Mouse (Mus musculus): ENCODE results near the gene Gm20388. TPM values are rescaled to one million over a fixed set of nuclear protein-coding genes. Genes with fewer than 3 reads are reported as not detected.
"Not testable (repeated sequence)": the region's sequence is repeated elsewhere in the genome, so short reads cannot be mapped to it uniquely, and the experiment has no call there.

The Gm20388 gene
- total RNA-seq, 2 experiments from 2014 or later: 18.6 TPM; not detected in 1

DNA sequence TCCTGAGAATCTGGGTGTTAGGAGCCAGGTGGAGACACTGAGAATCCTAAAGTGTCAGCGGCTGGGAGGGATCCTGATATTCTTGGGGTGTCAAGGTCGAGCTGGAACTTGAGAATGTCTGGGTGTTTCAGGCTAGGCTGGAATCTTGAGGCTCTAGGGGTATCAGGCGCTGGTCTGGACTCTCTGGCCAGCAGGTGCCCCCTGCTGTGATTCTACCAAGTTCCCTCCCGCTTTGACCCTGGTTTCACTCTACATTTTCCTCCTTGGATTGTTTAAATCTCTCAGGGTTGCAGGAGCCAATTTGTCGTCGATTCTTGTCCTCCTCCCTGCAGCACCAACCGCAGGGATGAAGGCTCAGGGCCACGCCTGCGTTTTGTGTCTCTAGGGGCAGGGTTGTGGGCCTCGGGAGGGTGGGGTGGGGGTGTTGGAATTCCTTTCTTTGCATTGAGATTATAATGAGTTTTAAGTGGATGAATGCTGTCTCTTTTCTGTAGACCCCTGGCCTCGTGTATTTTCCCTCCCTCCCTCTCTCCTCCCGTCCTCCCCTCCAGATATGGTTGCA lies 3895.8 kb downstream of the Gm20388 start:
- intact Hi-C loops (cut with DNase I): no loop called here
- no peak for DNase-seq (ENCODE audit: low spot score in 2 of 2)

DNA sequence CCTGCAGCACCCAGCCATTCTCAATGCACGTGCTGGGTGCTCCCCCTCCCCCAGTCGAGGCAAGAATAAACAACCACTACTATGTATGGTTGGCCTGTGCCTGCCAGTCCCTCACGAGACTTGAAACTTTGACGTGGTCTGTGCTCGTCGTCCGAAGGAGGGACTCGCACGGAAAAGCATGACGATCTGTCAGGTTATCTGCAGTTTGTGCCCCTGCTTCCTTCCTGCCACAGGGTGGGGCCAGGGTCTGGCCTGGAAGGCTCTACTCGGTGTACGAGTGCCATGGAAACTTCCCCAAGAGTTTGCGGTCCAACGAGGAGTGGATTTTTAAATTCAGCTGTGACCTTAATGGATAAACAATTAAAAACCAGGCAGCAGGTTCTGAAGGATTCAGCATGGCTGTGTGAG lies 3896.4 kb downstream of the Gm20388 start:
- intact Hi-C loops (cut with DNase I): no loop called here
- no peak for DNase-seq (ENCODE audit: low spot score in 2 of 2)

DNA sequence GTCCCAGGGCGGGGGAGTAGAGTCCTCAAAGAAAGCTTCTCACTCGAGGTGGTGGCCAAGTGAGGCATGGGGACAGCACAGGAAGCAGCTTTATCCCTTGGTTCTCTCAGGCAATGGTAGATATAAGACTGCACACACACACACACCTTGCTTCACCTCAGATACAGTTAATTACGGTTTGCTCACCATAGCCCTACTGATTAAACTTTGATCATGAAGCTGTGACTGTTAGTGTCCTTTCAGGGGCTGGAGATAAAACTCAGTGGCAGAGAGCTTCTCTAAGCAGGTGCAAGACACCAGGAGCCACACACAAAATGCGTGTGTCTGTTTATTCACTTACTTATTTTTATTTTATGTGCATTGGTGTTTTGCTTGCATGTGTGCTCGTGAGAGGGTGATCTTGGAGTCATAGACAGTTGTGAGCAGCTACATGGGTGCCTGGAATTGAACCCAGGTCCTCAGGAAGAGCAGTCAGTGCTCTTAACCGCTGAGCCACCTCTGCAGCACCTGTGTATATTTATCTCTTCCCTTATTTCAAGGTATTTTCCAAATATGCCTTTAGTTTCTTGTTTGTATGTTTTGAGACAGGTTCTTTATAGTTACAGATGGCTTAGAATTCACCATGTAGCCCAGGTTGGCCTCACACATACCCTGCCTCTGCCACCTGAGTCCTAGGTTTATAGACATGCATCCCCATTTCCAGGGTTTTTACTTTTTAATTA lies 3897.4 kb downstream of the Gm20388 start:
- intact Hi-C loops (cut with DNase I): no loop called here
- DNase-seq (ENCODE audit: low spot score in 2 of 2): no peak

- no peak for DNase-seq (ENCODE audit: low spot score in 2 of 2)
- intact Hi-C loops (cut with DNase I): no loop called here
Observed at GRCm38 (mm10) chr8:123808671-123809070, 3898.0 kb downstream of the Gm20388 start.

- intact Hi-C loops (cut with DNase I); DNase-seq (ENCODE audit: low spot score in 2 of 2): not testable (repeated sequence)
Observed at GRCm38 (mm10) chr8:123809342-123809741, 3898.7 kb downstream of the Gm20388 start.

DNA sequence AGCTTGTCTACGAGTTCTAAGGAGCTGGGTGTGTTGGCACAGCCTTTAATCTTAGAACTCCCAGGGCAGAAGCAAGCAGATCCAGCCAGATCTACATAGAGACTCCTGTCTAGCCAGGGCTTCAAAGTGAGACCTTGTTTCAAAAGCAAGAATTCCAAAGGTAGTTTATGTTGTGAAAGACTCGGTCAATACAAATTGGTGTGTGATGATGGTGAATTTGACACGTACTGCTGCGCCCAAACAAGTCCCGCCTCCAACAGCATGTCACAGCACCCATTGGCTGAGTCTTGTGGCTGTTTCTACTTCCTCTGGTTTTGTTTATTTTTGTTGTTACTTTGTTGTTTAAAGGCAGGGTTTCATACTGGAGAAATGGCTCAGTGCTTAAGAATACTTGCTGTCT lies 3901.6 kb downstream of the Gm20388 start:
- intact Hi-C loops (cut with DNase I): no loop called here
- no peak for DNase-seq (ENCODE audit: low spot score in 2 of 2)

DNA sequence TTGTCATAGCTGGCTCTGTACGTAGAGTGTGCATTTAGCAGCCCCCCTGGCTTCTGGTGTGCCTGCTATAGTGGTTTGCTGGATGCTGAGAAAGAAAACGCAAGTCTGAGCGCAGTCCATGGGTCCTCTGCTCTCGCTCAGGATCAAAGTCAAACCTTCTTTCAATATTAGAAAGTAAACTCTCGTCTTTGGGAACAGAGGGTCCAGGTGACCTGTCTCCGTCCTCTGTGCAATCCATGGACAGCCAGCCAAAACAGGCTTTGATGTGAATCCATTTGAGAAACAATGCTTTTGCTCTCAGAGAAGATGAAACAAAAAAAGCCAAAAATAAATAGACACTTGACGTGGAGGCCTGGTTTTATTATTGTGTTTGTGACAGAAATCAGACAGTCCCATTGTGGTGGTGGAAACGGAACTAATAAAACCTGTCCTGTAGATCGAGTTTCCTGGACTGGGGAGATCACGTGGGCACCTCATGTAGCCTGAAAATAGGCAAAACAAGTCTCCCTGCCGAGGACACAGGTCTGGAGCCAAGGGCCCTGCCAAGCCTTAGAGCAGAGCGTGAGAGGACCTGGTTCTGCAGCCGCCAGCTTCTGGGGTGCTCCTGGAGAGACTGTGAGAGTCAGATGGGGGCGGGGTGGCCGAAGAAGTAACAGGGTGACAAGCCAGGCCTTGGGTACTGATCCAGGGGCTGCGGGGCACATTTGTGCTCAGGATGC lies 3902.7 kb downstream of the Gm20388 start:
- DNase-seq (ENCODE audit: low spot score in 2 of 2): no peak
- intact Hi-C loops (cut with DNase I): no loop called here

- intact Hi-C loops (cut with DNase I): no loop called here
- no peak for DNase-seq (ENCODE audit: low spot score in 2 of 2)
Observed at GRCm38 (mm10) chr8:123813892-123814266, 3903.2 kb downstream of the Gm20388 start.

DNA sequence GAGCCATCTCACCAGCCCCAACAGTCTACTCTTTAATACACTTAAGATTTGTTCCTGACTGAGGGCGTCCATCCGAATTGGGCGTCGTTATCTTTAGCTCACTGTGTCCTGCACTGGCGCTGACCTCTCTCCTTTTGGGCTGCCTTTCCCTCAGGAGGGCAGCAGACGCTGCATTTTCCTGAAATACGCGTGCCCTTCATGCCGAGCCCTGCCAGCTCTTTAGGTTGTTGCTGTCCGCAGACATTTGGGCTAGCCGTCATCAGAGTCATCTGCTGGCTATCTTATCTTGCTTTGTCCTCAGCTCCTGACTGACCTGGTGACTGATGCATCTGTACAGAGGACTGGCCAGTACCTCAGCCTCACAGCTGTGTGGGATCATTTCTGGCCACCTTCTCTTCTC lies 3904.7 kb downstream of the Gm20388 start:
- intact Hi-C loops (cut with DNase I): no loop called here
- no peak for DNase-seq (ENCODE audit: low spot score in 2 of 2)

- DNase-seq (ENCODE audit: low spot score in 2 of 2): peak in 1 of 2 experiments; percentile 75
- intact Hi-C loops (cut with DNase I): no loop called here
Observed at GRCm38 (mm10) chr8:123816939-123817338, 3906.3 kb downstream of the Gm20388 start.

- intact Hi-C loops (cut with DNase I): no loop called here
- no peak for DNase-seq (ENCODE audit: low spot score in 2 of 2)
Observed at GRCm38 (mm10) chr8:123817747-123818146, 3907.1 kb downstream of the Gm20388 start.

- intact Hi-C loops (cut with DNase I): no loop called here
- no peak for DNase-seq (ENCODE audit: low spot score in 2 of 2)
Observed at GRCm38 (mm10) chr8:123819683-123820610, 3909.3 kb downstream of the Gm20388 start.

GRCm38 (mm10) chr8:123820780-123821179 lies 3910.1 kb downstream of the Gm20388 start:
- intact Hi-C loops (cut with DNase I): no loop called here
- DNase-seq (ENCODE audit: low spot score in 2 of 2): no peak

- no peak for DNase-seq (ENCODE audit: low spot score in 2 of 2)
- intact Hi-C loops (cut with DNase I): no loop called here
Observed at GRCm38 (mm10) chr8:123823111-123823510, 3912.5 kb downstream of the Gm20388 start.

GRCm38 (mm10) chr8:123823532-123824123 lies 3913.0 kb downstream of the Gm20388 start:
- peak in 1 of 2 experiments; percentile 45 for DNase-seq (ENCODE audit: low spot score in 2 of 2)
- intact Hi-C loops (cut with DNase I): no loop called here

DNA sequence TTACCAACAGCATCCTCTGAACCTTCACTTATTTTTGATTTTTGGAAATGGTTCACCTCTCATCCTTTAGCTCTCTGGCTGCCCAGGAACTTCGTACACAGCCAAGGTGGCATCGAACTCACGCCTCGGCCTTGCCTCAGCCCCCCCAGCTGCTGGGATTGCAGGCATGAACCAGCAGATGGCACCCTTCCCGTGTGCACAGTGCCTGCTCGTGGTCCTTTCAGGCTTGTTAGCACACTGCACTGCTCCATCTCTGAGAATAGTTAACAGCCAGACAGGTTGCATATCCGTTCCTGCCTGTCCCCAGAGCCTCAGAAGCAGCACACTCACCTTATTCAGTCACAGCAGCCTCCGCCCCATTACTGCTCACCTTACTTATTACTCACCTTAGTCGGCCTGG lies 3915.4 kb downstream of the Gm20388 start:
- peak in 1 of 2 experiments; percentile 36 for DNase-seq (ENCODE audit: low spot score in 2 of 2)
- intact Hi-C loops (cut with DNase I): no loop called here

- intact Hi-C loops (cut with DNase I): no loop called here
- no peak for DNase-seq (ENCODE audit: low spot score in 2 of 2)
Observed at GRCm38 (mm10) chr8:123826758-123827157, 3916.1 kb downstream of the Gm20388 start.

- intact Hi-C loops (cut with DNase I): no loop called here
- no peak for DNase-seq (ENCODE audit: low spot score in 2 of 2)
Observed at GRCm38 (mm10) chr8:123827523-123827922, 3916.9 kb downstream of the Gm20388 start.

GRCm38 (mm10) chr8:123832757-123833156 lies 3922.1 kb downstream of the Gm20388 start:
- intact Hi-C loops (cut with DNase I): loop anchor here (1.0 kb wide), 1 partner anchor 42 kb away; no protein-coding TSS in a partner anchor
- DNase-seq (ENCODE audit: low spot score in 2 of 2): no peak
